Mouse (Mus musculus): ENCODE measurements around the gene 2010109A12Rik. TPM values are rescaled to one million over a fixed set of nuclear protein-coding genes. Genes with fewer than 3 reads are reported as not detected.

The 2010109A12Rik gene
- polyA plus RNA-seq (2014; fragmentation: Nextera tagmentation; extraction: Ambion mirVana): 1.6 and 2.4 TPM in 2 replicates

- Histone ChIP-seq H3K36me3 (ENCODE audit: control insufficient read depth, insufficient read depth, low read length) (no peaks in the 10 kb centered on the region), H3K9ac (ENCODE audit: low read length) (peak within 1 kb of the TSS; percentile 93), H3K4me1 (ENCODE audit: control insufficient read depth, insufficient read depth, low read length) (no peaks in the 10 kb centered on the region; the same call in 1 of the 2 replicates), H3K9me3 (ENCODE audit: control insufficient read depth, low read length) (no peaks in the 10 kb centered on the region), H3K27me3 (ENCODE audit: control insufficient read depth, insufficient read depth, low read length) (no peaks in the 10 kb centered on the region), H3K4me3 (ENCODE audit: low read depth, low read length) (peak within 1 kb of the TSS; percentile 93), H3K27ac (ENCODE audit: low read depth, low read length) (peak within 1 kb of the TSS; percentile 86), H3K4me2 (peak within 1 kb of the TSS; percentile 71)
- WGBS: under 1% methylated on average over 78 of the region's 79 CpGs
- ATAC-seq (ENCODE audit: low FRiP score): peak; percentile 96
- DNase-seq (ENCODE audit: low spot score, missing footprints): peak; percentile 100
These were observed at the start of gene 2010109A12Rik, which contains the start of gene Ccni for GRCm38 (mm10) chr5:93206109-93207005. 2010109A12Rik (plus strand) TSS chr5:93206518. Ccni (minus strand) TSS chr5:93206495.

GRCm38 (mm10) chr5:93163541-93163940 is 42.8 kb upstream of the 2010109A12Rik start:
- Histone ChIP-seq H3K4me3 (ENCODE audit: low read depth, low read length) (no peak overlapping the region), H3K9me3 (ENCODE audit: control insufficient read depth, low read length) (no peaks in the 10 kb centered on the region), H3K36me3 (ENCODE audit: control insufficient read depth, insufficient read depth, low read length) (peaks cover 29% of the 10 kb centered on the region), H3K4me2 (no peak overlapping the region), H3K4me1 (ENCODE audit: control insufficient read depth, insufficient read depth, low read length) (no peaks in the 10 kb centered on the region), H3K27ac (ENCODE audit: low read depth, low read length) (no peak overlapping the region), H3K9ac (ENCODE audit: low read length) (no peak overlapping the region), H3K27me3 (ENCODE audit: control insufficient read depth, insufficient read depth, low read length) (no peaks in the 10 kb centered on the region)
- peak; percentile 45; the same call in 1 of the 2 replicates for ATAC-seq (ENCODE audit: low FRiP score)
- WGBS: 82% methylated on average over 3 of the region's 3 CpGs
- DNase-seq (ENCODE audit: low spot score, missing footprints): peak; percentile 95

- no peak overlapping the region for H3K4me3 ChIP-seq (ENCODE audit: low read depth, low read length)
- H3K27me3 ChIP-seq (ENCODE audit: control insufficient read depth, insufficient read depth, low read length): no peaks in the 10 kb centered on the region
- no peaks in the 10 kb centered on the region for H3K4me1 ChIP-seq (ENCODE audit: control insufficient read depth, insufficient read depth, low read length)
- no peak overlapping the region for H3K4me2 ChIP-seq
- peaks cover 26% of the 10 kb centered on the region for H3K36me3 ChIP-seq (ENCODE audit: control insufficient read depth, insufficient read depth, low read length)
- no peaks in the 10 kb centered on the region for H3K9me3 ChIP-seq (ENCODE audit: control insufficient read depth, low read length)
- ATAC-seq (ENCODE audit: low FRiP score): no peak
- WGBS: 93% methylated on average over 11 of the region's 11 CpGs
- no peak overlapping the region for H3K27ac ChIP-seq (ENCODE audit: low read depth, low read length)
- DNase-seq (ENCODE audit: low spot score, missing footprints): no peak
- no peak overlapping the region for H3K9ac ChIP-seq (ENCODE audit: low read length)
These were observed 38.3 kb upstream of the 2010109A12Rik start for GRCm38 (mm10) chr5:93167919-93168516.

- H3K36me3 ChIP-seq (ENCODE audit: control insufficient read depth, insufficient read depth, low read length): peaks cover 26% of the 10 kb centered on the region
- no peaks in the 10 kb centered on the region for H3K9me3 ChIP-seq (ENCODE audit: control insufficient read depth, low read length)
- H3K4me1 ChIP-seq (ENCODE audit: control insufficient read depth, insufficient read depth, low read length): no peaks in the 10 kb centered on the region
- ATAC-seq (ENCODE audit: low FRiP score): no peak
- H3K4me2 ChIP-seq: no peak overlapping the region
- no peak for DNase-seq (ENCODE audit: low spot score, missing footprints)
- H3K4me3 ChIP-seq (ENCODE audit: low read depth, low read length): no peak overlapping the region
- 84% methylated on average over 6 of the region's 6 CpGs for WGBS
- no peak overlapping the region for H3K9ac ChIP-seq (ENCODE audit: low read length)
- no peaks in the 10 kb centered on the region for H3K27me3 ChIP-seq (ENCODE audit: control insufficient read depth, insufficient read depth, low read length)
- no peak overlapping the region for H3K27ac ChIP-seq (ENCODE audit: low read depth, low read length)
These were observed 37.7 kb upstream of the 2010109A12Rik start for GRCm38 (mm10) chr5:93168654-93169053.

GRCm38 (mm10) chr5:93171420-93171819 is 34.9 kb upstream of the 2010109A12Rik start:
- H3K4me1 ChIP-seq (ENCODE audit: control insufficient read depth, insufficient read depth, low read length): no peaks in the 10 kb centered on the region
- no peak overlapping the region for H3K4me2 ChIP-seq
- H3K9me3 ChIP-seq (ENCODE audit: control insufficient read depth, low read length): no peaks in the 10 kb centered on the region
- WGBS: 95% methylated on average over 15 of the region's 15 CpGs
- no peaks in the 10 kb centered on the region for H3K27me3 ChIP-seq (ENCODE audit: control insufficient read depth, insufficient read depth, low read length)
- H3K36me3 ChIP-seq (ENCODE audit: control insufficient read depth, insufficient read depth, low read length): peaks cover 21% of the 10 kb centered on the region
- no peak for DNase-seq (ENCODE audit: low spot score, missing footprints)
- no peak for ATAC-seq (ENCODE audit: low FRiP score)
- H3K27ac ChIP-seq (ENCODE audit: low read depth, low read length): no peak overlapping the region
- H3K4me3 ChIP-seq (ENCODE audit: low read depth, low read length): no peak overlapping the region
- H3K9ac ChIP-seq (ENCODE audit: low read length): no peak overlapping the region

GRCm38 (mm10) chr5:93172536-93172935 is 33.8 kb upstream of the 2010109A12Rik start:
- Histone ChIP-seq H3K4me2 (no peak overlapping the region), H3K27me3 (ENCODE audit: control insufficient read depth, insufficient read depth, low read length) (no peaks in the 10 kb centered on the region), H3K4me1 (ENCODE audit: control insufficient read depth, insufficient read depth, low read length) (no peaks in the 10 kb centered on the region), H3K27ac (ENCODE audit: low read depth, low read length) (no peak overlapping the region), H3K9me3 (ENCODE audit: control insufficient read depth, low read length) (no peaks in the 10 kb centered on the region), H3K4me3 (ENCODE audit: low read depth, low read length) (no peak overlapping the region), H3K9ac (ENCODE audit: low read length) (no peak overlapping the region), H3K36me3 (ENCODE audit: control insufficient read depth, insufficient read depth, low read length) (peaks cover 15% of the 10 kb centered on the region)
- 85% methylated on average over 6 of the region's 6 CpGs for WGBS
- DNase-seq (ENCODE audit: low spot score, missing footprints): no peak
- no peak for ATAC-seq (ENCODE audit: low FRiP score)

- Histone ChIP-seq H3K9me3 (ENCODE audit: control insufficient read depth, low read length) (no peaks in the 10 kb centered on the region), H3K36me3 (ENCODE audit: control insufficient read depth, insufficient read depth, low read length) (peaks cover 11% of the 10 kb centered on the region), H3K9ac (ENCODE audit: low read length) (no peak overlapping the region), H3K4me3 (ENCODE audit: low read depth, low read length) (no peak overlapping the region), H3K27ac (ENCODE audit: low read depth, low read length) (no peak overlapping the region), H3K4me2 (no peak overlapping the region), H3K4me1 (ENCODE audit: control insufficient read depth, insufficient read depth, low read length) (no peaks in the 10 kb centered on the region), H3K27me3 (ENCODE audit: control insufficient read depth, insufficient read depth, low read length) (no peaks in the 10 kb centered on the region)
- 91% methylated on average over 6 of the region's 6 CpGs for WGBS
- DNase-seq (ENCODE audit: low spot score, missing footprints) (no peak), ATAC-seq (ENCODE audit: low FRiP score) (no peak)
These were observed 31.6 kb upstream of the 2010109A12Rik start for GRCm38 (mm10) chr5:93174675-93175074.

GRCm38 (mm10) chr5:93178616-93179015 is 27.7 kb upstream of the 2010109A12Rik start:
- Histone ChIP-seq H3K4me1 (ENCODE audit: control insufficient read depth, insufficient read depth, low read length) (no peaks in the 10 kb centered on the region), H3K4me3 (ENCODE audit: low read depth, low read length) (no peak overlapping the region), H3K4me2 (no peak overlapping the region), H3K9me3 (ENCODE audit: control insufficient read depth, low read length) (no peaks in the 10 kb centered on the region), H3K9ac (ENCODE audit: low read length) (no peak overlapping the region), H3K36me3 (ENCODE audit: control insufficient read depth, insufficient read depth, low read length) (peaks cover 4% of the 10 kb centered on the region), H3K27me3 (ENCODE audit: control insufficient read depth, insufficient read depth, low read length) (no peaks in the 10 kb centered on the region), H3K27ac (ENCODE audit: low read depth, low read length) (no peak overlapping the region)
- 84% methylated on average over 6 of the region's 6 CpGs for WGBS
- no peak for ATAC-seq (ENCODE audit: low FRiP score)
- no peak for DNase-seq (ENCODE audit: low spot score, missing footprints)

- WGBS: 90% methylated on average over 2 of the region's 2 CpGs
- Histone ChIP-seq H3K4me1 (ENCODE audit: control insufficient read depth, insufficient read depth, low read length) (no peaks in the 10 kb centered on the region), H3K27me3 (ENCODE audit: control insufficient read depth, insufficient read depth, low read length) (no peaks in the 10 kb centered on the region), H3K9ac (ENCODE audit: low read length) (no peak overlapping the region), H3K4me2 (no peak overlapping the region), H3K4me3 (ENCODE audit: low read depth, low read length) (no peak overlapping the region), H3K36me3 (ENCODE audit: control insufficient read depth, insufficient read depth, low read length) (peaks cover 6% of the 10 kb centered on the region), H3K9me3 (ENCODE audit: control insufficient read depth, low read length) (no peaks in the 10 kb centered on the region), H3K27ac (ENCODE audit: low read depth, low read length) (no peak overlapping the region)
- no peak for ATAC-seq (ENCODE audit: low FRiP score)
- no peak for DNase-seq (ENCODE audit: low spot score, missing footprints)
These were observed 26.1 kb upstream of the 2010109A12Rik start for GRCm38 (mm10) chr5:93180252-93180651.

All from midbrain, embryonic 11.5 days (tissue).